Mouse (Mus musculus) liver, embryonic 14.5 days (tissue): ENCODE measurements around the gene Lrrc46.

Experiments used
- CTCF ChIP-seq: IDR thresholded peaks from 2 replicates; pipeline ENCODE4 v1.5.1; 2016; ENCODE audit warnings: antibody characterized with exemption, low read depth, control low read depth
- EP300 ChIP-seq: IDR thresholded peaks from 2 replicates; pipeline ENCODE4 v1.6.1; 2016; ENCODE audit warnings: antibody characterized with exemption, low read depth

DNA sequence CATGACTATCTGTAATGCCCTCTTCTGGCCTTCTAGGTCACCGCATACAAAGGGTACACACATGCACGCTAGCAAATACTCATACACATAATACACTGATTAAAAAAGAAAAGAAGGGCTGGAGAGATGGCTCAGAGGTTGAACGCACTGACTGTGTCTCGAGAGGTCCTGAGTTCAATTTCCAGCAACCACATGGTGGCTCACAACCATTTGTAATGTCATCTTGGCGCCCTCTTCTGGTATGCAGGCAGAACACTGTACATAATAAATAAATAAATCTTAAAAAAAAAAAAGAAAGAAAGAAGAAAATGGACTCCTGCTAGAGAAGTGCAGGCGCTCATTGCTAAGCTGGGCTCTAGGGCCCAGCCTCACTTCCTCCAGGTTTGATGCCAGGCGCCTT lies 4.7 kb upstream of the Lrrc46 start:
- TF ChIP-seq EP300 (no peak), CTCF (peak; percentile 48)
